Mouse (Mus musculus) cerebellum, adult 18-20 months (tissue): ENCODE results near the gene Gm17359.
"Not testable (repeated sequence)": the region's sequence is repeated elsewhere in the genome, so short reads cannot be mapped to it uniquely, and the experiment has no call there.

Experiments used
- DNase-seq, 2 experiments: peaks; one replicate each; pipeline ENCODE4 v3.0.0; 2021

Gm17359 gene

DNA sequence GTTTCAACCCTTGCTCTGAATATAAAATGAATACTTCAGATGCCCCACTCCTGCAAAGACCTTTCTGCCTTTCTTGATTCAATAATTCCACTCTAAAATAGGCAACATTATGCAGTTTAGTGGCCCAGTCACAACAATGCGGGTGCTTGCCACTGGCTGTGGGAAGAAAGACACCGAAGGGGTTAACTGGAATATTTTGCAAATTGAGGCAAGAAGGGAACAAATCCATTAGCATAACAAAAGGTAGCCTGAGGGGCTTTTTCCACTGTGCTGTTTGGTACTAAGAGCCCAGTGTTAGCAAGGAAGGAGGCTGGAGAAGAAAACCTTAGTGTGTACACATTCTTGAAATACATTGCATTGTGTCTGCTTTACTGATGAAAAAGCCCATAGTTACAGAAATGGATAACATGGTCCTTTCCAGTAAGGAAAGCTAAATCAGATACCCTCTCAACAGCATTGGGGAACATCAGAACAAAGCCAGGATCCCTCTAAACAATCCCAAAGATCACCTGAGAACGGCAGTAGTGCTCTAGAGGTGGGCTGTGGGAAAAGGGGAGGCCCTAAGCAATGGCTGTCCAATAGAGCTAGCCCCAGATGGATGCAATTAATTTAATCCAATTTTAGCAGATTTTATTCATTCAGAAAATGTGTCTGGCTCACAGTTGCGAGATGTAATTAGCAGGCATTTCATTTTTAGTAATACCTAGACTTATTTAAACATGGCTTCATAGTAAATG, 80.7 kb downstream of the Gm17359 start:
- no peak for DNase-seq

DNA sequence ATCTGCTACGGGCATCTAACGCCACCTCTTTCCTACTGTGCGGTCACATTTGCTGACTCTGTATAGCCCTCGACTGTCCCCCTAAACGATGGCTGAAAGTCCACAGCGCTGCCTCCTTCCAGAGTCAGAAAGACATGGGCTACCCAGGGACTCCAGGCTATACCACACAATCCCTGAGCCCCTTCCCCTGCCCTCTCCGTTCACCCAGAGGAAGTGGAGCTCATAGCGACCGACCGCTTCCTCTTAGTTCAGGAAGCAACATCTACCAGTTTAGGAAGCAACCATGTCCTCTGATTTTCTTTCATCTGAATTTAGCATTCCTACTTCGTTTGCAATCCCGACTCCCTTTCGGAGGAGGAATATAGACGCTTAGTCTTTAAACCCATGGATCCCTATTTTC, 82.5 kb downstream of the Gm17359 start:
- no peak for DNase-seq

DNA sequence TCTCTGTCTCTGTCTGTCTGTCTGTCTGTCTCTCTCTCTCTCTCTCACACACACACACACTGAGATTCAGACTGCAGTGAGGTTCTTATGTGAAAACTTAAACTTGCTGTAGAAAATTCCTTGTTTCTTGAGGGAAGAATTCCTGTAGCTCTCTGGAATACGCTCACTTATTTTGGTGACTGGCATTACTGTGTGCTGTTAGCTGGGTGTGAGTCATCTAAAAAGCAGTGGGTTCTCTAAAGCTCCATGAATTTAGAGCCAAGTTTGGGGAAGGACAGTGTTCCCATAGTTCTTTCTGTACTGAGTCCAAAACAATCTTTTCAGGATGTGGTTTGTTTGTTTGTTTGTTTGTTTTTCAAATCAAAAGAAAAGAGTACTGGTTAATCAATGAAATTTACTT, 89.0 kb downstream of the Gm17359 start:
- DNase-seq = no peak

DNA sequence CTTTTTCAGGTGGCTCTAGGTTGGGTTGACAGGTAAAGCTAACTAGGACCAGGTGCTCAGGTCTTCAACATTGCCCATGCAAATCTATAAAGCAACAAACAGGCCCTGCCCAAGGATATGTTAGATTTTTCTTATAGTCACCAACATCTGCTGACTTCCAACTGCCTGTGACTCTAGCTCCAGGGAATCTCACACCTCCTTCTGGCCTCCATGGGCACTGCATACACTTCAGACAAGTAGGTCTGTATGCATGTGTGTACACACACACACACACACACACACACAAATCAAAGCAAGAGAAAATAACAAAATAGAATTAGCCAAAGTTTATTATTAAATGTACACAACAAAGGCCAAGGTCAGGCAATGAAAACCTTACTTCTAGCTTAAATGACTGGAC, 97.1 kb downstream of the Gm17359 start:
- DNase-seq = no peak

DNA sequence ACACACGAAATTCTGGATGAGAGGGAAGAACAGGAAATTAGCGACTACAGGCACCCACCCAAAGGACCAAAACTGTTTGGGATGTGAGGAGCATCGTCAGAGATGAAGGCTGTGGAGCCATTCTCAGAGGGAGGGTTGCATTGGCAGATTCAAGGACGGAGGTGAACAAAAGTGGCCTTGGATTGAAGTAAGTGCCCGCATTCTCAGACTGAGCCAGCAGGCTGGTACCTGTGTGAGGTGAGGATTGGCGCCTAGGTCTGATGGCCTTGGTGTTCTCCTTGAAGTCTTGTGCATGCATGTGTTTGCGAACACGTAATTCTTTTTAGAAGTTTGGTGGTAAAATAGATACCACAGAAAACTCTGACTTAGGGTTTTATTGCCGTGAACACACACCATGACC, 98.0 kb downstream of the Gm17359 start:
- DNase-seq = no peak

DNA sequence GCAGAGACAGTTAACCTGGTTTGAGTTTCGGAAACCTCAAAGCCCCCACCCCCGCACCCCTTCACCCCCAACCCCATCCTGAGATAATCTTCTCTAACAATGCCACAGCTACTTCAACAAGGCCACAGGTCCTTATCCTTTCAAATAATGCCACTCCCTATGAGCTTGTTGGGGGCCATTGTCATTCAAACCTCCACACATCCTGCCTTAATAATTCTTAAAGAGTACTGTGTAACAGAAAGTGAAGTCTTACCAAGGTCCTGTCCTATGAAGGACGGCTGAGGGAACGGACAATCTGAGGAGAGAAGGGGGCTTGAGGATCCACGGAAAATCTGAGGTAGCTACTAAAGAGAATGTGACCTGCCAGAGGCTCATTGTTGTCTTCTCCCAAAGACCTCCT, 98.5 kb downstream of the Gm17359 start:
- no peak for DNase-seq

DNA sequence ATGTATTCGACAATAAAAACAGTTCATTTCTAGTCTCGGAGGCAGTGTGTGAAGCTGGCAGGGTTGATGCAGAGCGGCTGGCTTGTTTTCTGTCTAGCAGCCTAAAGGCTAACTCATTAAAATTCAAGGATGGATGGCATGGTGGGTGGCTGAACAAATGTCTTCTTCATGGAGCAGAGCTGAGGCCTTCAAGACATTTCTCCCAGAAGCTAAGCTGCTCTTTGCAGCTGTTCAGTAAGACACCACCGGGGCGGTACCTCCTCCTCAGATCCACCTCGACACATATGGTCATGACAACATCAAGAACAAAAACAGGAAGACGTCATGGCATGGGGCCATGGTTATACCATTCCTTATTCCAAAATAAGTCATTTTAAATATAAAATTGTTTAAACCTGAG, 99.7 kb downstream of the Gm17359 start:
- no peak for DNase-seq

DNA sequence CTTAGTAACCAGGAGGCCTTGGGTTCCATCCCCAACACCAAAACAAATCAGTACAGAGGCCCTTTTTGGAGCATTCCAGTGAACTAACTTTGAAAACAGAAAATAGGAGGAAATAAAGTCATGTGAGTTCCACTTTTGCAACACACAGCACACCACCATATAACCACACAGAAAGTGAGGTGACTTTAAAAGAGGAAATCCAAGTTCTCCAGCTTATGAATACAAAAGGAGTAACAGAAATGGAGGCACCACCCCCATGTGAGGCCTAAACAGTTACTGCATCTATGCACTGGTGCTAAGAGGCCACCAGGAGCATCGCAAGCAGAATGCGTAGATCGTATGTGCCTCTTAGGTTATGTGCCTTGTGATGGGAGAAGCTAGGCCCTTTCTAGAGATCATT, 101.8 kb downstream of the Gm17359 start:
- DNase-seq = no peak

DNA sequence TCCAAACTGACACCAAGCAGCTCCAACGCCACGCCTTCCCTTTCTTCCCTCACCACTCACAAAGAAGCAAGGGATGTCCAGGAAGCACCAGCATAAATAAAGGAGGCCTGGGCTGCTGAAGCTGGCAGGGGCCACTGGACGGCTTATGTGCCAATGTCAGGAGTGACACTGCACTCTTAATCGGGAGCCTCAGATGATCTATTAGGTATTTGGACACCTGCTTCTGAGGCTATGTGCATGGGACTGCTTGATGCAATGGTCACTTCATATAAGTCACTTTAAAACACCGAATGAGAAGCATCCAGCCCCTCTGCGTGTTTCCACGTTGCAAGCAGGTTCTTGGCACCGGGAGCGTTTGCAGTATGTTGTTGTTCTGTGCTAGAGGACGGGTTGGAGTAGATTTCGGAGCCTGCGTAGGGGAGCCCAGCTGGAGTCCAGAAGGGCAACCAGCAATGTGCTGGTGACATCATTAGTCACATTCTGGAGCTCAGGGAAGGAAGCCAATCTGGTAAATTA, 104.6 kb downstream of the Gm17359 start:
- DNase-seq = peak; percentile 77 to 82

DNA sequence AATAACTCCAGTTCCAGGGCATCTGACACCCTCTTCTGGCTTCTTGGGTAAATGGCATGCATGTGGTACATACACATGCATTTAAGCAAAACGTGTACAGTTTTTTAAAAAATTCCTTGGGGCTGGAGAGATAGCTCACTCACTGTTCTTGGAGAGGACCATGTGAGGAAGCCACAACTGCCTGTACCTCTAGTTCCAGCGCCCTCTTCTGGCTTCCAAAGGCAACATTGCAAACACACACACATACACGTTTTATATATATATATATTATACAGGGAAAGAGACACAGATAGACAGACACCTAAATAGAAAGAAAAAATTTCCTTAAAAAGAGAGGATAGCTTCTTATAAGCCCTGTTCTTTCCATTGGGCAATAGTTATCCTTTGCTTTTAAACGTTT, 107.4 kb downstream of the Gm17359 start:
- DNase-seq = no peak

DNA sequence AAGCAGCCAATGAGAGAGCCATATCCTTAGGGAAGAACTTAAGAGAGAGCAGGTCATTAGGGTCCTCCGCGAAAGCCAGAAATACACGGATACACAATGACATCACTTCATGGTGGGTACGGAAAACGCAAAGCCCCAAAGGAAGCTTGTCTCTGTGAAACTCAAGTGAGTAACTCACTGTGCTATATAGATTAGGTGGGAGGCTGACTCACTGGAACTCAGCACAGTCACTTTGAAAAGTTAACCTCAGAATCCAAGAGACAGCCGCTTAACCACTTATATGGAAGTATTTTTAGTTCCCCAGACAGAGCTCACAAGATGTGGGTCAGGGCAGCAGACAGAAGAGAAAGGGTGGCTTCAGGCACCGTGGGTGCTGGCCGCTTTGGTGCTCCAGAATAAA, 108.6 kb downstream of the Gm17359 start:
- DNase-seq = no peak

DNA sequence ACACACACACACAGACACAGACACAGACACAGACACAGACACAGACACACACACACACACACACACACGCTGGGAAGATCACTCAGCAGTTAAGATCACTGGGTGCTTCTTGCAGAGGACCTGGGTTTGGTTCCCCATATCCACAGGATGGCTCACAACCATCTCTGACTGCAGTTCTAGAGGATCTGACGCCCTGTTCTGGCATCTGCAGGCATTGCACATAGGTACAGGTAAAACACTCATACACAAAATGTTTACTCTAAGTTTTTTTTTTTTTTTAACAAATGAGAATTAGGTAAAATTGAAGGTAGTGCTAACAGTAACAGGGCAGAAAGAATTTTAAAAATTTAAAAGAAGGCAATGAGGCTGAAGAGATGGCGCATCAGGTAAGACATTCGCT, 109.7 kb downstream of the Gm17359 start:
- no peak for DNase-seq

DNA sequence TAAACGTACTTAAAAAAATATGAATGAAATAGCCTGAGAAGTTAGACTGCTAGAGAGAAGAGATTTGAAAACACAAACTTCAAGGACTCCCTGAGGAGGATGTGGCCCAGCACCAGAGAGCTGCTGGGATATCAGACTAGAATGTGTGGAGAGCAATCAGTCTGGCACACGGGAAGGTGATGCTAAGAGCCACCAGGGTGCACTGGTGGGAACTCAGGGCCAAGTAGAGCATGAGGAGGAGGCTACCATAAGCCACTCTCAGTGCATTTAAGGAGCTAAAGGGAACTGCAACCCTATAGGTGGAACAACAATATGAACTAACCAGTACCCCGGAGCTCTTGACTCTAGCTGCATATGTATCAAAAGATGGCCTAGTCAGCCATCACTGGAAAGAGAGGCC, 110.2 kb downstream of the Gm17359 start:
- not testable (repeated sequence) for DNase-seq

DNA sequence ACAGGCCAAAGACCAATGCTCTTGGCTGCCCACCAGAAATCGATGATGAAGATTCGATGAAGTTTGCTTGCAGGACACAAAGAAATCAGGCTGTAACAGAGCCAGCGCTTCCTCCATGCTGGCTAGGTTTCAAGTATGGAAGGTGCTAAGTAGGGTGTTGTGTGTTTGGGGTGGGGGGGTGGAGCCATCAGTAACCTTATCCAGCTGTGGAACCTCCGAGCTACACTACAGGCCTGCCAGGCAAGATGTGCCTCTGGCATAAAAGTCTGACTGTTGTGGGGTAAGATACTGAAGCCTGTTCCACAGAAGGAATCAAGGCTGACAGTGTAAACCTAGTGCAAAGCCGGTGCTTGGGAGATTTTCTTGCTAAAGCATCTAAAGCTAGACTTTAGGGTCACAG, 112.0 kb downstream of the Gm17359 start:
- no peak for DNase-seq

DNA sequence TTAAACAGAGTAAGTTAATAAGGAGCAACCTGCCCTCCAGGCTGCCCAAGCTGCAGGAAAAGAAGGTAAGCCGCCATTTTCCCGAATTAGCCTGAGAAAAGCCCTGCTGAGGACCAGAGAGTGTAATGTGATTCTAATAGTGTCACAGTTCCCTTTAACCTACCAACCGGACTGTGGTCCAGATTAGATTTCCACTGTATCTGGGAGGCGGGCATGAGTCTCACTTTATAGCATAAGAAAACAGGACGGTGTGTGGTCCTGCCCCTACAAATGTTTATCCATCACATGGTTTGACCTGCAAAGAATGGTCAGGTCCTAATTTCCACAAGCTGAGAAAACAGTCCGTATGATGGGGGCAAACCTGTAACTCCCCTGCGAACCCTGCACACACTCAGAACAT, 112.9 kb downstream of the Gm17359 start:
- no peak for DNase-seq

DNA sequence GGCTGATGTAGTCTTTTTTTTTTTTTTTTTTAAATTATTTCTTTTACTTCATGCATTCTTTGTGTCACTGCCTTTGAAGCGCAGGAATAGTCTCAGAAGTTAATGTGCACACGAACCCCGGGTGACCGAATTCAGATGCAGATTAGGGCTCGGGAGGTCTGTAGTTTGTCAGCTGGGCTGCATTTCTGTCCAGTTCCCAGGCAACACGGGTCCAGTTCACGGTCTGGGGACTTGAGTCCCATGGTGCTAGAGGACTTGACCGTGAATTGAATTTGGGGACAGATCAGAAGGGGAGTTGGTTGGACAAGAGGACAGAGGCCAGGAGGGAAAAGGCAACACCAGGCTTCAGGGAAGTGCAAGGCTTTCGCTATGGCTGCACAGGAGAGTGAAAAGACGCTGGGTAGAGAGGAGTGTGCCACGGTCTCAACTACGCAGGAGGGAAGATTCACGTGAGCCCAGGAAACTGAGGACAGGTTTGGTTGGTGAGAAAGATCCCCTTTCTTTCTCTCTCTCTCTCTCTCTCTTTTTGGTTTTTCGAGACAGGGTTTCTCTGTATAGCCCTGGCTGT, 116.3 kb downstream of the Gm17359 start:
- DNase-seq = no peak

DNA sequence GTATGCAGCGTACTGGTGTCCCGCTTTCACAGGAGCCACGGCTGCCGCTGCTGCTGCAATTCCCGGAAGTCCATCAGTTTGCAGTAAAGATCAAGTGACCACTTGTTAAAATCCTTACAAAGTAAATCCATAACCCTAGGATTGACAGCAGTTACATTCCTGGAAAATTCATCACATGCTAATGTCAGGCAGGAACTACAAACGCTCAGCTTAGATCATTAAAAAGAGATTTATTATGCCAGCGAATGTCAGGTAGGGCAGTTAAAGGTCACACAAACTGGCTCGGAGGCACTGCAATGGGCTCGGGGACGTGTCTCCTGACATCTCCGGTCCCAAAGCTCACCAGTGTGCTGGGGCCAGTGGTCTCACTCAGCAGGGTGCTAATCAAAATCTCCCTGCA, 119.3 kb downstream of the Gm17359 start:
- no peak for DNase-seq

DNA sequence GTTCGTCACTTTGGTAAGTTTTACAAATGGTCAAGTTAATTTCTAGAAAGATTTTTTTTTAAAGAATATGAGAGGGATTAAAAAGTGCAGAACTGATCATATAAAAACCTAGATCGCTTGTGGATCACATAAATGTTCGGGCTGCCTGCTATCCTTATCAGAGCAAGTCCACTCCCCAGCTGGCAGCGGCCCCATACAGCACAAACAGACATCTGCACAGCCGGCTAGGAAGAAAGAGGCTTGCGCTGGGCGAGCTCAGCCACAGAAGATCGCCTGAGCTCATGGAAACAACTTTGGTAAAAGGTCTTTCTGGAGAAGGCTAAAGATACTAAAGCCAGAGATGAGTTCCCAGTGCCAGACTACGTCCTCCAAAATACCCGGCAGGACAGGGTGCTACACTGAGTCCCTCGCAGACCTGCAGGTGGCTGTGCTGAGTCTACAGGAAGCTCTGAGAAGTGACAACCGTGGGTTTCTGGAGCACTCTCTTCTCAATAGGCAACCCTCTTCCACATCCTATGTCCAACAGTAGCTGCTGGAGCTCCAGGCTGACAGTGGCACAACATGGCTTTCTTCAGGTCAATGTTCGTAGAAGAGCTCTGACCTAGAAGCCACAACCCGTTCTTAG, 122.3 kb downstream of the Gm17359 start:
- DNase-seq = no peak

DNA sequence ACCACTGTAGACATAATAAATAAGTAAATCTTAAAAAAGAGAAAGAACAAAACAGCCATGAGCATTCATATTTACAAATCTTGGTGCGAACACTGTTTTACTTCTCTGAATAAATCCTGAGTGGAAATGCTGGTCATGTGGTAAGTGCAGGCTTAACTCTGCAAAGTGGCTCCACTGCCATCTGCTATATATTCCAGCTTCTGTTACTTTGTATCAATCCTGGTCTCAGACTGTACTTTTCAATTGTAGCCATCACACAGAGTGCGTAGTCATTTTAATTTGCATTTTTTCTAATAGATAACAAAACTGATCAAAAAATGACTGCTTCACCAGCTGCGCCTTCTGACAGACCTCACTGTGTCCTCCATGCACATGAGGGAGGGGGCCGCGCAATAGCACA, 133.0 kb downstream of the Gm17359 start:
- DNase-seq = no peak

DNA sequence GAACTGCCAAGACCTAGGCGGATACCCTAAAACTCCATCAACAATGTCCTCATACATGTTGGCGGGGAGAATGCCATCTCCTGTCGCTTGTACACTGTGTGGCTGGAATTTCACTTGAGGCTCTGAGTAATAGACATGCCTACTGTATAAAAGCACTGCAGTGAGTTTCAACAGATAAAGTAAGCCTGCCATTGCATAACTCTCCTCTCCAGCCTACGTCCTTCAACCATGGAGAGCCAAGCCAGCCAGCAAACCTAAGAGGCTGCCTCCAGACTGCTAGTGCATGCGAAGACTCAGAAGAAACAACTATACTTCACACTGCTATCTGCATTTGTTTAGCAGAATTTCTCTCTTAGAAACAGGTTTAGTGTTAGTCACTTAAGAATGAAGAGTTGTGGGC, 135.9 kb downstream of the Gm17359 start:
- DNase-seq = no peak

DNA sequence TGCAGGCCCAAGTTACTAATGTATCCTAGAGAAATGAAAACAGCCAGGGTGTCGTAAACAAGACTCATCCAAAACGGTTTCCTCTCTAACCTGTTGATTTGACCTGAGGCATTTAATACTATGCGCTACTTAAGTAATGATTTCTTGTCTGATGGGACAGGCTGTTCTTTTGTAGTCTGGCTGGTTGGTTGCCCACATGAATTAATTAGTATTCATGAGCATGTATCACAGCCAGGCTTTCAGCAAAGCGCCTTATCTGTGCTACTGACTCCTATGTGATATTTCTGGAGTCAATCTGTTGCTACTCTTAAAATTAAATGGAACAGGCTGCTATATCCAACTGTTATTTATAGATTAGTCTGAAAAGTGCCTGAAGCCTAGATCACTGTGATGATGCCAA, 138.4 kb downstream of the Gm17359 start:
- DNase-seq = peak; percentile 21 to 26

DNA sequence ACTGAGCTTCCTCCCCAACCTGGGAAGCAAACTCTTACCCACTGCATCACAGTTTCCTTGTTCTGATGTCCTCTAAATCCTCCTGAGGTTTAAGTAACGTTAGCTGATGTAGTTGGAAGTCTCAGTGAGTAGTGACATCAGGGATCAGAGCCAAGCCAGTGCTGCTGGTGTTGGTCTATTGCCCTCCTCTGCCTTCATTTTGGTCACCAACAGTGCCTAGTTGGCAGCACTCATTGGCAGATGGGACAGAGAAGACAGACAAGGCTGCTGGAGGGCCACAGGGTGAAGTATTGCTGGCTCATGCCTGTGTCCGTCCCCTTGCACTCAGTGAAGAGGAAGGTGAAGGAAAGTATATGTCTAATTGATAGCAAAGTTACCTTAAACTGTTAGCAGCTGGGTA, 139.5 kb downstream of the Gm17359 start:
- peak; percentile 54 to 70 for DNase-seq

DNA sequence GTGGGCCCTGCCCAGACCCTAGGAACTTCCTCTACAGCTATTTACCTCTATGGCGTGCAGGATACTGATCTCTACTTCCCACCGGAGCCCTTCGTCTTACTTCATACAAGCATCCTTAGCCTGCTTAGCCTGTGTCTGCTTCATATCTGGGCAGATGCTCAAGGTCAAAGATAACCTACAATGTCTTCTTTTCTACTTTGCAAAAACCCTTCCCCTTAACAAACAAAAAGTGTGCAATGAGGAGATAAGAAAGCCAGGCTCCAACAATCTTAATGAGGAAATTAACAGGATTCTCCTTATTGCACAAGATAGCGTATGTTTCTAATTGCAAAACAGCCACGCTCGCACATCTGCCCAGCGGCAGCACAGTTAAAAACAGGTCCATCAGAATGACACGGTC, 141.9 kb downstream of the Gm17359 start:
- no peak for DNase-seq

DNA sequence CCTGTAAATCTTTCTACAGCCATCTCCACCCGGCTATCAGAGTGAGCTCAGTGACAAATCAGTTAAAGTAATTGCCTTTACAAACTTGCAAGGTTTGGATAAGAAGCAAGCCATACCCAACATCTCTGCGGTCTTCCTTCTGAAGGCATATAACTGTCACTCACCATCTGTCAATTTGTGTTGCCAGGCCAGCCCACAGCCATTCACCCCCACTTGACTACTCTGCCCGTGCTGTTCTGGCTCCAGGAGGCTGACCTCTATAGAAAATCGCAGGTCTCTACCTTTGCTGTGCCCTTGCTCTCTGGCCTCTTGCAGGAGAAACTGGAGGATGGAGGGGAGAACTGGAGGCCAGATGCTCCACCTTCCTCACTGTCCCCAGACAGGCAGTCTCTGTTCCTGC, 142.4 kb downstream of the Gm17359 start:
- DNase-seq = peak; percentile 17 to 29
